Mouse (Mus musculus): Measurements from ENCODE around the gene Vmn1r155.
"Not testable (repeated sequence)": the region's sequence is repeated elsewhere in the genome, so short reads cannot be mapped to it uniquely, and the experiment has no call there.

Vmn1r155 gene

DNA sequence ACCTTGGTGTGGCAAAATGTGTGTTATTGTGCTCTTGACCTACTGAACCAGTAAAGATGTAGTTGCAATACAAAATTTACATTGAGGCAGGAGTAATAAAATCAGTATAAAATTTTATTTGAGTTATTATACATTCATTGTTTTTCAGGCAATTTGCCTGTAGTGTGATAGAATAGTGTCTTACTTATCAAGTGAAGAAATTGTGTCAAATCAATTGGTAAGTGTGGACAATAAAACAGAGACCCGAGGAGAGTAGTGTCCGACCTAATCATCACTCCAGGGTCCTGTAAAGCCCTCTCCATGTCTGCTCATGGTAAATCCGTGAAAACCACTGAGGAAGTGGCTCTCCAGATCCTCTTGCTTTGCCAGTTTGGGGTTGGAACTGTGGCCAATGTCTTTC lies at the start of gene Vmn1r155:
Gene Vmn1r155 (plus strand): TSS at position 301 of the 400 bp plus-strand sequence.
- DNase-seq (ENCODE audit: low spot score), result not testable (repeated sequence)

DNA sequence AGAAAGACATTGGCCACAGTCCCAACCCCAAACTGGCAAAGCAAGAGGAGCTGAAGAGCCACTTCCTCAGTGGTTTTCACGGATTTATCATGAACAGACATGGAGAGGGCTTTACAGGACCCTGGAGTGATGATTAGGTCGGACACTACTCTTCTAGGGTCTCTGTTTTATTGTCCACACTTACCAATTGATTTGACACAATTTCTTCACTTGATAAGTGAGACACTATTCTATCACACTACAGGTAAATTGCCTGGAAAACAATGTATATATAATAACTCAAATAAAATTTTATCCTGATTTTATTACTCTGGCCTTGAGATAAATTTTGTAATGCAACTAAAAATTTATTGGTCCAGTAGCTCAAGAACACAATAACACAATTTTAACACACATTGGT lies 34.4 kb downstream of the Vmn1r155 start, which contains the start of gene Gm8693:
Gene Gm8693 (minus strand): TSS at position 101 of the 400 bp plus-strand sequence.
- DNase-seq (ENCODE audit: low spot score), result not testable (repeated sequence)
